Mouse (Mus musculus) neural tube, embryonic 14.5 days (tissue): ENCODE data around the gene 1500011B03Rik. TPM values are rescaled to one million over a fixed set of nuclear protein-coding genes. Genes with fewer than 3 reads are reported as not detected.
A peak's percentile ranks its signal among the peaks of the same experiment; 100 is the strongest.
"Not testable (repeated sequence)": the region's sequence is repeated elsewhere in the genome, so short reads cannot be mapped to it uniquely, and the experiment has no call there.

Experiments used
- ATAC-seq: fragments of 200-750 bp; cut with Nextera tagmentation; 2 replicates; pipeline ENCODE4 v1.8.0; 2017; ENCODE audit warnings: low read depth, mild to moderate bottlenecking, moderate TSS enrichment, moderate library complexity
- H3K27ac ChIP-seq: fragments of 300-500 bp; sonication (generic); 2 replicates; pipeline ENCODE4 v1.5.1; 2014; ENCODE audit warnings: low read depth, mild to moderate bottlenecking, control low read depth, low read length, moderate library complexity, mixed read lengths
- H3K27me3 ChIP-seq: fragments of 300-500 bp; sonication (generic); 2 replicates; pipeline ENCODE4 v1.6.1; 2014; ENCODE audit warnings: low read length; ENCODE audit not compliant: control insufficient read depth, insufficient read depth
- H3K36me3 ChIP-seq: fragments of 300-500 bp; sonication (generic); 2 replicates; pipeline ENCODE4 v1.6.1; 2014; ENCODE audit warnings: low read length, mixed read lengths; ENCODE audit not compliant: control insufficient read depth, insufficient read depth
- H3K4me1 ChIP-seq: fragments of 300-500 bp; sonication (generic); 2 replicates; pipeline ENCODE4 v1.6.1; 2014; ENCODE audit warnings: low read length; ENCODE audit not compliant: control insufficient read depth, insufficient read depth
- H3K4me2 ChIP-seq: fragments of 300-500 bp; sonication (generic); 2 replicates; pipeline ENCODE4 v1.6.1; 2014; ENCODE audit warnings: mild to moderate bottlenecking, low read depth, low read length, control low read depth
- H3K4me3 ChIP-seq: fragments of 300-500 bp; sonication (generic); 2 replicates; pipeline ENCODE4 v1.5.1; 2014; ENCODE audit warnings: low read depth, low read length, control low read depth, mixed read lengths
- H3K9ac ChIP-seq: fragments of 300-500 bp; sonication (generic); replicated peaks from 2 replicates; pipeline ENCODE4 v1.6.1; 2014; ENCODE audit warnings: low read depth, mild to moderate bottlenecking, control low read depth, low read length, mixed read lengths
- H3K9me3 ChIP-seq: fragments of 300-500 bp; sonication (generic); 2 replicates; pipeline ENCODE4 v1.6.1; 2016; ENCODE audit warnings: low read length; ENCODE audit not compliant: control insufficient read depth
- WGBS: fragments of 180-500 bp; shearing (Covaris S2); extraction: QIAGEN DNeasy Blood & Tissue Kit; methylation state at CpG from one replicate; pipeline ENCODE4 v1.1.7; 2014; 5-methylcytosine and 5-hydroxymethylcytosine counted together
- polyA plus RNA-seq: library from polyadenylated mRNA; unstranded; fragments of >200 nt; fragmentation: Nextera tagmentation; extraction: Ambion mirVana; gene quantifications from 2 replicates; pipeline ENCODE4 v1.2.1, GENCODE M21; 2014

The 1500011B03Rik gene
- polyA plus RNA-seq, 1 experiment from 2014 or later: 351 TPM

DNA sequence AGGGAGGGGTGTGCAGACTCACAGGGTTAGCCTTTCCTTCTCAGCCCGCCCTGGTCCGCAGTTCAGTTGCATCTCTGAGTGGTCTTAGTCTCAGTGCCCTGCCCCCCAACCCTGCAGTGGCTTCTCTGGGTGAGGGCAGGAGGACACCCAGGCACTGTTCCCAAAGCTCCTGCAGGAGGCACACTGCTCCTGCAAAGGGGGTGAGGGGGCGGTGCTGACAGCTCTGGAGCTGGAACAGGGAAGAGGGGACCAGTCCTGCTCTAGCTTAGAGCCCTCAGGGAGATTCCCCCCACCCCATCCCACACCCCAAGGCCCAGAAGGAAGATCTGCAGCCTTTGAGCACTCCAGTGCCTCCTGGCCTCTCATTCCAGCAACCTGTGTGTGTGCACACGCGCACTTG is 19.4 kb upstream of the 1500011B03Rik start:
- 68% methylated on average over 5 of the region's 5 CpGs for WGBS
- Histone ChIP-seq H3K27ac (no peak overlapping the region), H3K36me3 (no peaks in the 10 kb centered on the region), H3K9me3 (no peaks in the 10 kb centered on the region), H3K4me2 (no peak overlapping the region), H3K9ac (no peak overlapping the region), H3K27me3 (no peaks in the 10 kb centered on the region), H3K4me1 (peaks cover 3% of the 10 kb centered on the region; the same call in 1 of the 2 replicates), H3K4me3 (no peak overlapping the region)
- no peak for ATAC-seq

DNA sequence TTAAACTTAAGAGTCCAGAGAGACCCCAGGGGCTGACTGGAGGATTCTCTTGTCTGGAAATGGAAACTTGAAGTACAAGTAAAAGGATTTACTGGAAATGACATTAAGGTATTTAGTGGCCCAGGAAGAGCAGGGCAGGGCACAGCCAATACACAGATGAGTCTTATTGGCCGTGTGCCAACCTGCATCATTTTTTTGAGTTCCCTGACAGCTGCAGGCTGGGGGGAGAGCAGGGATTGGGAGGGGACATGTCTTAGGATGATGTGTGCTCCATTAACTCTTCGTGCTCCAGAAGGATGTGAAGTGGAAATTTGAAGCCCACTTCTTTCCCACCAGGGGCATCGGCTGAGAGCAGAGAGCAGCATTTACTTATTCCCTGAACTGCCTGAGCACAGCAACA is 18.9 kb upstream of the 1500011B03Rik start:
- H3K27ac ChIP-seq, H3K9ac ChIP-seq, H3K27me3 ChIP-seq, H3K9me3 ChIP-seq, H3K4me1 ChIP-seq, H3K36me3 ChIP-seq, ATAC-seq, H3K4me3 ChIP-seq, H3K4me2 ChIP-seq: not testable (repeated sequence)
- WGBS: 58% methylated on average over 3 of the region's 3 CpGs

DNA sequence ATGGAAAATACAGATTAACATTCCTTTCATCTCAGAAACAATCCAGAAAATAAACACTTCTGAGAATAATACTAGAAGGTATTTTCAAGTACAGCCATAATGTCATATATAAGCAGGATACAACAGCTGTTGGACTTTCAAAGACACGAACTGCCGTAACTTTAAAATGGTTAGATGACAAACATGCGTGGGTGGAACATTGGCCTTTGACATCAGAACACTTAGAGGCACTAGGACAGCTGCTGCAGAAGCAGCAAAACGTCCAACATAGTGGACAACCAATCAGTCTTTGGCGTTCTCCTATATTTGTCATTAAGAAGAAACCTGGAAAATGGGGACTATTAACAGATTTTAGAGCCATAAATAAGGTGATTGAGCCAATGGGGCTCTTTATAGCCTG is 17.2 kb upstream of the 1500011B03Rik start:
- not testable (repeated sequence) for H3K4me3 ChIP-seq, ATAC-seq, H3K36me3 ChIP-seq, H3K27ac ChIP-seq, H3K9ac ChIP-seq, H3K4me2 ChIP-seq, H3K4me1 ChIP-seq, H3K27me3 ChIP-seq, H3K9me3 ChIP-seq
- WGBS: 66% methylated on average over 5 of the region's 5 CpGs

DNA sequence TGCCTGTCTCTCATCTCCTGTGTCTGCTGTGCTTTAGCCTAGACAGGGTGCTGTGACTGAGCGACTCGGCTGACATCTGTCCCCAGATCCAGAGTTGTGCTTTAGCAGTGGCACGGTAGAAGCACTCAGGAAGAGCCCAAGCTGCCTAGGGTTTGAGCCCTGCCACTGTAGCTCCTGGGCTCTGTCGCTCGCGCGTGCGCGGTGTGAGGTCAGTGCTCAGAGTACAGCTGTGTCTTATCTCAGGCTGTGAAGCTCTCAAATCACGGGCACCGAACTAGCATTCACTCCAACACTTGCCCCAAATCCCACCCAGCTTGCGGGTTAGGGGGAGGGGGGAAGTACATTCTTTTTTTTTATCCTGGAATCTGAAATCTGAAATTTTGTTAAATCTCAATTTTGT is 13.6 kb upstream of the 1500011B03Rik start:
- H3K9ac ChIP-seq: no peak overlapping the region
- no peaks in the 10 kb centered on the region for H3K27me3 ChIP-seq
- H3K9me3 ChIP-seq: no peaks in the 10 kb centered on the region
- H3K36me3 ChIP-seq: no peaks in the 10 kb centered on the region
- H3K27ac ChIP-seq: no peak overlapping the region
- ATAC-seq: no peak
- H3K4me2 ChIP-seq: no peak overlapping the region
- H3K4me1 ChIP-seq: no peaks in the 10 kb centered on the region
- H3K4me3 ChIP-seq: no peak overlapping the region
- WGBS: 72% methylated on average over 12 of the region's 12 CpGs

DNA sequence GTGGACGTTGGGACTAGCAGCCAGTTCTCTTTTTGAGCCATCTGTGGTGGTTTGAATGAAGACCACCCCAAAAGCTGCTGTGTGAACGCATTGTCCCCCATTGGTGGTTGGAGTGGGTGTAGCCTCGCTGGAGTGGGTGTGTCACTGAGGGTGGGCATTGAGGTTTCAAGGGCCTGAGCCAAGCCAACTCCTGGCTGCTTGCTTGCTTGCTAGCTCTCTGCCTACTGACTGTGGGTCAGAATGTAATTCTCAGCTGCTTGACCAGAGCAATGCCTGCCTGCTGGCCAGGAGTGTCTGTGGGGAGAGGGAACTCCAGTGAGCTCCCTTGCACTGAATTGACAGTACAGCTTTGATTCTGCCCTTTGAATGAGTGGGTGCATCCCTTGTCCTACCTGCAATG is 6.5 kb upstream of the 1500011B03Rik start:
- no peak overlapping the region for H3K27ac ChIP-seq
- WGBS: 73% methylated on average over 3 of the region's 3 CpGs
- H3K9ac ChIP-seq: no peak overlapping the region
- peaks cover 3% of the 10 kb centered on the region; the same call in 1 of the 2 replicates for H3K4me1 ChIP-seq
- no peaks in the 10 kb centered on the region for H3K36me3 ChIP-seq
- H3K27me3 ChIP-seq: no peaks in the 10 kb centered on the region
- H3K4me2 ChIP-seq: no peak overlapping the region
- ATAC-seq: no peak
- H3K9me3 ChIP-seq: no peaks in the 10 kb centered on the region
- no peak overlapping the region for H3K4me3 ChIP-seq

DNA sequence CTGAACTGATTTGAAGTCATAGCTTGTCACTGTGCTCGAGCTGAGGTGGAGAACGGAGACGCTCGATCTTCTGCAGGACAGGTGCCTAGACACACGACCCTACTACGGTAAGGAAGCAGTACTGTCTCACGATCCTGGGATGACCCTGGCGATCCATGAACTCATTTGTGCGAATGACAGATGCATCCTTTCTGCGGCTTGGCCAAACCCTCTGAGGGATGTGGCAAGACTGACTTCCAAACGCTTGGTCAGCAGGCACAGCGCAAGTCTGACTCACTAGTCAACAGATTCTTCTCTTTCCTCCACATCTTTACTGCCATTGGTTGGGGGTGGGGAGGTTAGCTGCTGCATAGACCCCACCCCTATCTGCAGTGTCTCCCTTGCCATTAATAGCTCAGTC is 4.2 kb upstream of the 1500011B03Rik start:
- H3K27me3 ChIP-seq: peaks cover 3% of the 10 kb centered on the region; the same call in 1 of the 2 replicates
- H3K9ac ChIP-seq: no peak overlapping the region
- H3K4me1 ChIP-seq: peaks cover 3% of the 10 kb centered on the region; the same call in 1 of the 2 replicates
- no peak overlapping the region for H3K4me2 ChIP-seq
- 90% methylated on average over 12 of the region's 12 CpGs for WGBS
- H3K9me3 ChIP-seq: no peaks in the 10 kb centered on the region
- no peak overlapping the region for H3K27ac ChIP-seq
- H3K4me3 ChIP-seq: no peak overlapping the region
- no peak for ATAC-seq
- H3K36me3 ChIP-seq: no peaks in the 10 kb centered on the region

DNA sequence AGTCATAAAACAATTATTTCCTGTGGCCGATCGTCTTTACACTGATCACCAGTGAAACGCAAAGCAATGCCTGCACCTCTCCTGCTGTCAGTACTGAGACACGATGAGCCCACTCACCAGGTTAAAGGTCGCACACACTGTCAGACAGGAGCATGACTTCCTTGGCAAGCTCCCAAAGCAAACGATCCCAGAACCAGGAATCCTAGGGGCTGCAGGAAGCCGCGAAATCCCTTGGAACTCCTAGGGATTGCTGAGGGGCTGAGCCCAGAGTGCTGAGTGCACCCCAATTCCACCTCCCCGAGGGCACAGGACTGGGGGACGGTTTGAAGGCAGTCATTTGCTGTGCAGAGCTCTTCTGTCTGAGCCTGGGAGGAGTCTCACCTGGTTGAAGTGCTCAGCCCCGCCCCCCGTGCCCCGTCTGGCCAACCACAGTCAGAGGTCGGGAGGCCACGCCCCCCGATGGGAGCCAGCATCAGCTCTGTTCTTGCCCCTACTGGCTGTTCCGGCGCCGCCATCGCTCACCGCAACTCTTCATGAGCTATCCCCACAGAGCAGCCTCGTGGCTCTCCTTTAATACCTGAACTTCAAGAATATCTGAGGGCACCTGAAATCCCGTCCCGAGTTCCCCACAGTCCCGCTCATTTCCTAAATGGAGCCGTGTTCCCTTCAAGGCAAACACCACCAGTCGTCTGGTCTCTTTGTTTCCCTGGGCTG is 2.9 kb upstream of the 1500011B03Rik start:
- H3K4me3 ChIP-seq: peak overlapping the region; percentile 27
- H3K27ac ChIP-seq: peak overlapping the region; percentile 62; the same call in 1 of the 2 replicates
- peak overlapping the region; percentile 53 for H3K4me2 ChIP-seq
- 9% methylated on average over 26 of the region's 27 CpGs for WGBS
- H3K36me3 ChIP-seq: no peaks in the 10 kb centered on the region
- H3K4me1 ChIP-seq: peaks cover 3% of the 10 kb centered on the region; the same call in 1 of the 2 replicates
- H3K9me3 ChIP-seq: no peaks in the 10 kb centered on the region
- peaks cover 3% of the 10 kb centered on the region; the same call in 1 of the 2 replicates for H3K27me3 ChIP-seq
- H3K9ac ChIP-seq: 0 out of 2 replicates have a peak overlapping the region, but pooled peaks have one; percentile 11
- ATAC-seq: peak; percentile 66

DNA sequence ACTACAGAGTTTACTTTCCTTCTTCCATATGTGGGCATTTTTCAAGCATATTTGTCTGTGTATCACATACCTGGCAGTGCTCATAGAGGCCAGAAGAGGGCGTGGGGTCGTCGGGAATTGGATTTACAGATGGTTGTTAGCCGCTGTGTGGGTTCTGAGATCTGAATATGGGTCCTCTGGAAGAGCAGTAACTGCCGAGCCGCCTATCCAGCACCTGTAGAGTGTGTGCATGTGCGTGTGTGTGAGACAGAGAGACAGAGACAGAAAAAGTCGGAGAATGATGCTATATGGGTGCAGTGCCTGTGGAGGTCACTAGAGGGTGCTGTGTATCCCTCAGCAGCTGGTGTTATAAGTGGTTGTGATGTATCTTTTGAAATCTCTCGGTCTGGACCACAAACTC is 929 bp upstream of the 1500011B03Rik start:
- Histone ChIP-seq H3K27ac (no peak overlapping the region), H3K9me3 (no peaks in the 10 kb centered on the region), H3K4me3 (no peak overlapping the region), H3K4me2 (no peak overlapping the region), H3K36me3 (no peaks in the 10 kb centered on the region), H3K27me3 (peaks cover 3% of the 10 kb centered on the region; the same call in 1 of the 2 replicates), H3K9ac (no peak overlapping the region), H3K4me1 (peaks cover 3% of the 10 kb centered on the region; the same call in 1 of the 2 replicates)
- WGBS: 19% methylated on average over 9 of the region's 9 CpGs
- no peak for ATAC-seq

DNA sequence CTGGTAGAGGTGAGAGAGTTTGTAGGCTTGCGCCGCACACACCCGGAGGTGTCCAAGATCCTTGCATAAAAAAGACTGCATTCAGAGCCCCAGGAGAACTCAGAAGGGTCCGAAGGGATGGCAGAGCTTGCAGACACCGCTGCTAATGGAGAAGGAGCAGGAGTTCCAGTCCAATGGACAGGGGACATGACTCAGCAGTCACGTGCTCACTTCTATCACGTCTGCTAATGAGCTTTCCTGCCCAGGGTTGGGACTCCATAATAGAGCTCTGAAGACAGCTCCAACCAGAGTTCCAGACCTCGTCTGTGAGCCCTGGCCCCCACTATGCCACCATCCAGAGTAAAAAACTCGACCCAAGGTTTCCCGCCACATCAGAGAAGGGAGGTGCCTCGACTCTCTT is 5.1 kb downstream of the 1500011B03Rik start:
- Histone ChIP-seq H3K36me3 (no peaks in the 10 kb centered on the region), H3K9ac (no peak overlapping the region), H3K4me2 (no peak overlapping the region), H3K4me1 (no peaks in the 10 kb centered on the region), H3K27ac (no peak overlapping the region), H3K27me3 (peaks cover 2% of the 10 kb centered on the region; the same call in 1 of the 2 replicates), H3K4me3 (no peak overlapping the region), H3K9me3 (no peaks in the 10 kb centered on the region)
- WGBS: 74% methylated on average over 10 of the region's 11 CpGs
- ATAC-seq: no peak
